Mouse (Mus musculus): ENCODE measurements at regions not wholly inside any gene's neighbourhood (a gene's known extent, or its start where the extent isn't known, plus 50 kb on each side); places are given as distances from the start of the nearest gene placed in this dataset.

GRCm38 (mm10) chr6:117527526-117527925 is 313.5 kb upstream of the Zfp637 start:
- no peak overlapping the region for H3K27ac ChIP-seq (replicated peaks; ENCODE audit: low read depth, low read length)
- 0 out of 2 replicates have a peak, but pooled peaks cover 3% of the 10 kb centered on the region for H3K4me1 ChIP-seq (ENCODE audit: control insufficient read depth, insufficient read depth, low read length)
- no peaks in the 10 kb centered on the region for H3K27me3 ChIP-seq (ENCODE audit: control insufficient read depth, insufficient read depth, low read length)
- H3K4me3 ChIP-seq (replicated peaks; ENCODE audit: low read length), result no peak overlapping the region
- DNase-seq (ENCODE audit: low spot score), result no peak
- no peaks in the 10 kb centered on the region for H3K36me3 ChIP-seq (ENCODE audit: control insufficient read depth, insufficient read depth, low read length)
- no peak for ATAC-seq (ENCODE audit: low FRiP score, low read depth)
- TF ChIP-seq POLR2A (IDR thresholded peaks at IDR 0.05; ENCODE audit: borderline replicate concordance, extremely low read depth, insufficient read depth, insufficient read length), result no peak
- H3K9ac ChIP-seq (ENCODE audit: low read depth, low read length, severe bottlenecking), result no peak overlapping the region
- no peak overlapping the region for H3K4me2 ChIP-seq (replicated peaks; ENCODE audit: low read depth, low read length, severe bottlenecking)
- H3K9me3 ChIP-seq (ENCODE audit: control insufficient read depth, low read length), result no peaks in the 10 kb centered on the region
- WGBS, result 91% methylated on average over 8 of the region's 8 CpGs

DNA sequence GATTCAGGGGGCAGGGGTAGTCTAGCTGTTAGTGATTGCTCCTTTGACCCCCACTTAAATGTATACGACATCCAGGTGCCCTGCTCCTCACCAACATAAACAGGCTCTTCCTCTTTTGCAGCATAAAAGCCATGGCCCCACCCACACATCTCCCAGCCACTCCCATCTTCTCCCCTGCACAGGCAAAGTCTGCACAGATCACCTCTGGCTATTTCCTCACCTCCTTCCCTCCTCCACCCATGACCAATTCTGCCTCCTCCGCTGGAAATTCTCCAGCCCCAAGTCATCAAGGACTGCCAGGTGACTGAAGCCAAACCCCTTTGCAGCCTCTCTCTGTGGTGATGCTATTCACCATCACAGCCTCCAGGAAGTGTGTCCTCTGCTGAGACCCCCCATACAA is 306.8 kb upstream of the Zfp637 start:
- WGBS, result 17% methylated on average over 2 of the region's 2 CpGs
- Histone ChIP-seq H3K4me3 (replicated peaks; ENCODE audit: low read length) (no peak overlapping the region), H3K9me3 (ENCODE audit: control insufficient read depth, low read length) (no peaks in the 10 kb centered on the region), H3K27me3 (ENCODE audit: control insufficient read depth, insufficient read depth, low read length) (no peaks in the 10 kb centered on the region), H3K9ac (ENCODE audit: low read depth, low read length, severe bottlenecking) (no peak overlapping the region), H3K36me3 (ENCODE audit: control insufficient read depth, insufficient read depth, low read length) (no peaks in the 10 kb centered on the region), H3K27ac (replicated peaks; ENCODE audit: low read depth, low read length) (no peak overlapping the region), H3K4me2 (replicated peaks; ENCODE audit: low read depth, low read length, severe bottlenecking) (no peak overlapping the region), H3K4me1 (ENCODE audit: control insufficient read depth, insufficient read depth, low read length) (no peaks in the 10 kb centered on the region)
- TF ChIP-seq POLR2A (IDR thresholded peaks at IDR 0.05; ENCODE audit: borderline replicate concordance, extremely low read depth, insufficient read depth, insufficient read length), result no peak
- DNase-seq (ENCODE audit: low spot score) (no peak), ATAC-seq (ENCODE audit: low FRiP score, low read depth) (no peak)

- DNase-seq (ENCODE audit: low spot score) (no peak), ATAC-seq (ENCODE audit: low FRiP score, low read depth) (no peak)
- H3K4me2 ChIP-seq (replicated peaks; ENCODE audit: low read depth, low read length, severe bottlenecking), result no peak overlapping the region
- no peaks in the 10 kb centered on the region for H3K36me3 ChIP-seq (ENCODE audit: control insufficient read depth, insufficient read depth, low read length)
- H3K27me3 ChIP-seq (ENCODE audit: control insufficient read depth, insufficient read depth, low read length), result no peaks in the 10 kb centered on the region
- WGBS, result 82% methylated on average over 9 of the region's 9 CpGs
- no peaks in the 10 kb centered on the region for H3K4me1 ChIP-seq (ENCODE audit: control insufficient read depth, insufficient read depth, low read length)
- no peak overlapping the region for H3K4me3 ChIP-seq (replicated peaks; ENCODE audit: low read length)
- H3K9ac ChIP-seq (ENCODE audit: low read depth, low read length, severe bottlenecking), result no peak overlapping the region
- H3K9me3 ChIP-seq (ENCODE audit: control insufficient read depth, low read length), result no peaks in the 10 kb centered on the region
- no peak for TF ChIP-seq POLR2A (IDR thresholded peaks at IDR 0.05; ENCODE audit: borderline replicate concordance, extremely low read depth, insufficient read depth, insufficient read length)
- no peak overlapping the region for H3K27ac ChIP-seq (replicated peaks; ENCODE audit: low read depth, low read length)
These were observed 306.0 kb upstream of the Zfp637 start for GRCm38 (mm10) chr6:117534991-117535390.

GRCm38 (mm10) chr6:117536084-117536483 is 304.9 kb upstream of the Zfp637 start:
- no peak overlapping the region for H3K9ac ChIP-seq (ENCODE audit: low read depth, low read length, severe bottlenecking)
- no peak overlapping the region for H3K4me3 ChIP-seq (replicated peaks; ENCODE audit: low read length)
- ATAC-seq (ENCODE audit: low FRiP score, low read depth), result no peak
- H3K27me3 ChIP-seq (ENCODE audit: control insufficient read depth, insufficient read depth, low read length), result no peaks in the 10 kb centered on the region
- H3K4me2 ChIP-seq (replicated peaks; ENCODE audit: low read depth, low read length, severe bottlenecking), result no peak overlapping the region
- H3K4me1 ChIP-seq (ENCODE audit: control insufficient read depth, insufficient read depth, low read length), result no peaks in the 10 kb centered on the region
- 95% methylated on average over 4 of the region's 4 CpGs for WGBS
- DNase-seq (ENCODE audit: low spot score), result no peak
- no peaks in the 10 kb centered on the region for H3K9me3 ChIP-seq (ENCODE audit: control insufficient read depth, low read length)
- TF ChIP-seq POLR2A (IDR thresholded peaks at IDR 0.05; ENCODE audit: borderline replicate concordance, extremely low read depth, insufficient read depth, insufficient read length), result no peak
- H3K27ac ChIP-seq (replicated peaks; ENCODE audit: low read depth, low read length), result no peak overlapping the region
- H3K36me3 ChIP-seq (ENCODE audit: control insufficient read depth, insufficient read depth, low read length), result no peaks in the 10 kb centered on the region

GRCm38 (mm10) chr6:117542431-117542830 is 298.5 kb upstream of the Zfp637 start:
- no peak overlapping the region for H3K9ac ChIP-seq (ENCODE audit: low read depth, low read length, severe bottlenecking)
- no peaks in the 10 kb centered on the region for H3K36me3 ChIP-seq (ENCODE audit: control insufficient read depth, insufficient read depth, low read length)
- H3K4me3 ChIP-seq (replicated peaks; ENCODE audit: low read length), result no peak overlapping the region
- H3K9me3 ChIP-seq (ENCODE audit: control insufficient read depth, low read length), result no peaks in the 10 kb centered on the region
- ATAC-seq (ENCODE audit: low FRiP score, low read depth) (no peak), DNase-seq (ENCODE audit: low spot score) (no peak)
- H3K27ac ChIP-seq (replicated peaks; ENCODE audit: low read depth, low read length), result no peak overlapping the region
- 72% methylated on average over 3 of the region's 3 CpGs for WGBS
- no peaks in the 10 kb centered on the region for H3K27me3 ChIP-seq (ENCODE audit: control insufficient read depth, insufficient read depth, low read length)
- no peak for TF ChIP-seq POLR2A (IDR thresholded peaks at IDR 0.05; ENCODE audit: borderline replicate concordance, extremely low read depth, insufficient read depth, insufficient read length)
- H3K4me2 ChIP-seq (replicated peaks; ENCODE audit: low read depth, low read length, severe bottlenecking), result no peak overlapping the region
- no peaks in the 10 kb centered on the region for H3K4me1 ChIP-seq (ENCODE audit: control insufficient read depth, insufficient read depth, low read length)

Data from limb, embryonic 14.5 days (tissue).